Mouse (Mus musculus): ENCODE measurements around the gene Khdc4. TPM values are rescaled to one million over a fixed set of nuclear protein-coding genes. Genes with fewer than 3 reads are reported as not detected.

Gene Khdc4
- polyA plus RNA-seq (2017; shearing (Covaris generic)), result 10 to 100 TPM; 86.3 to 93.1 TPM

DNA sequence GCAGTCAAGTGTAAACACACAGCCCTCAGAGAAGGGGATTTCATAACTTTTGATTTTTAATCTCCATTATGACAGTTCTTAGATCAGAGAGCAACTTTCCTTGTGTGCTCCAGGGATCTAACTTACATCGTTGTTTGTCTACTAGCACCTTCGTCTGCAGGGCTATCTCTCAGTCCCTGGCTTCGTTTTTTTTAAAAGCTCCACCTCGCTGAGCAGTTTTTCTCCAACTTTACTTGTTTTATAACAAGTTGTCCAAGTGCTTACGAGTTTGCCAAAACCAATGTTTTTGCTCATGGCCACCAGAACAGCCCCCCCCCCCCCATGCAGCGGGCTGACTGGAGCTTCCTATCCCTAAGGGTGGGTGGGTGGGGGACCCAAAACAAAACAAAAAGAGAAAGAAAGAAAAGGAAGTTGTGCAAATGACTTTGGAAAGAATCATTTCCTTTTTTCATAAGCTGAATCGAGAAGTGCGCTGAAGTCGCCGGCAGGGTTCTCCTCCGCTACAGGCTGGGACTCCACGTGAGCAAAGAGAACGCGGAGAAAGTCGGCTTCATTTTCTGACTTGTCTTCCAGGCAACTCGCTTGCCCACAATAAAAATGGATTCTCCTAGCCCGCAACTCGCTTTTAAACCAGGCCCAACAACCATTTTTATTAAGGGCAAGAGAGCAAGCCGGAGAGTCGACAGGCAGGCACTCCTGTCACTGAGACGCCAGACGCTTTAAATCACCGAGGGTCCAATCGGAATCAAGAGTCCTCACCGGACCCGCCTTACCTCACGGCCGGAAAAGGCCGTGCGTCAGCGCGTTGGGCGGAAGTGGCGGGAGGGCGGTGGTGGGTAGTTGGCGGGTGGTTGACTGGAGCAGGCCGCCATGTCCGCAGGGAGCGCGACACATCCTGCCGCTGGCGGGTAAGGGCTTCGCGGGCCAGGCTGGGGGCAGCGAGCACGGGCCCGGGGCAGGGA, at the start of gene Khdc4:
Gene Khdc4 (plus strand): TSS at position 824 of the 962 bp plus-strand sequence.

DNA sequence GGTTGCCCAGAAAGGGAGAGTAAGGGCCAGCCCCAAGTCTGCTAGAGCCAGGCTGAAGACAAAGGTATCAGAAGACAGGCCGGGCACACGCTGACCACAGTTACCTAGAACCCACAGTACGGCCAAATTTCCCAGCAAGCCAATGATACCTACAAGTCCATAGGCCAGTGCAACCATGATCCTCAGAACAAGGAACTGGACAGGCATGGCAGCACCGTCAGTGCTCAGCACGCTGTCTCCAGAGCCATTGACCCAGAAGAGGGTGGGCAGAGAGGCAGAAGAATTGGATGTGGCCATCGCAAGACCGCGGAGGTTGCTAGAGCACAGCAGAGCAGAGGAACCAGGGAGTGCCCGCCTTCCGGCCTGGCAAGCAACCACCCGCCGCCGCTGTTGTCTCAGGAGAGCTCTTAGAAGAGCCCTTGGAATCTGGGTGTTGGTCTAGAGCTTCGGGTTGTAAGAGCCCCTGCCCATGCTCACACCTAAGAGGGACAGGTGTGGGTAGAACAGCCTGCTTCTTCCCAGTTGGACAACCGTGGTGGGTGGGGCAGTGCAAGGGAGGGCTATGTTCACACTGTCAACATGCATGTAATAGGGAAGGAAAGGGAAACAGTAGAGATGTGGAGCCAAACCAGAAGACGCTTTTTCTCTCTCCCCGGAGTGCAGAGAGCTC, 32.6 kb upstream of the Khdc4 start, which contains the start of gene Rxfp4:
Gene Rxfp4 (minus strand): TSS at position 297 of the 670 bp plus-strand sequence.

DNA sequence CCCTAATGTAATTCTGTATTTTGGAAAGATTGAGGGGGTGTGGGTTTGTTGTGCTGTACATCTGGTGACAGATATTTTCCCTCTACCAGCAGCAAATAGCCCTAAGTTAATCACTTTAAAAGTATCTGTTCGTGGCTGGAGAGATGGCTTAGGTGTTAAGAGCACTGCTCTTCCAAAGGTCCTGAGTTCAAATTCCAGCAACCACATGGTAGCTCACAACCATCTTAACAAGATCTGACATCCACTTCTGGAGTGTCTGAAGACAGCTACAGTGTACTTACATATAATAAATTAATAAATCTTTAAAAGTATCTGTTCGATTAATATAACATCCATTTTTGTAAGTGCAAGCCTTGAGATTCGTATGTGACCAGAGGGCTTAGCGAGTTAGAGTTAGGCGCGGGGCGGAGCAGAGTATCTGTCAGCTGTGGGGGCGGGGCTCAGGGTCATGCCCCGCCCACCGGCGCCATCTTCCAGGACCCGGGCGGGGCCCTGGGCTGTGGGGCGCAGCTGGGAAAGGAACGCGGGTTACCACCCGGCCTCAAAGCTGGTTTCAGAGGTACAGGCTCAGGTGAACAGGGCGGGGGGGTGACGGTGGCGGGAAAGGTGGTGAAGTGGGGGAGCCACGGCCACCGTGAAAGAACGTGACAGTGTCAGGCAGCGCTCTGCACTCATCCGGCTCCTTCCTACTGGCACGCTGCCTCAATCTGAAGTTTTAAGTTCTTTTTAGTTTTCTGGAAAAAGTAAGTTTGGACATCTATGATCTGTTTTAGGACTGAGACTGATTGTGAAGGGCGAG, 31.0 kb downstream of the Khdc4 start, which contains the start of gene Rit1:
Gene Rit1 (plus strand): TSS at position 440 of the 799 bp plus-strand sequence.

Other genes starting within 250 kb of the Khdc4 start
- gene Sema4a, start 224.6 kb upstream of the Khdc4 start, polyA plus RNA-seq (2017; shearing (Covaris generic)), result 100 to 1,000 TPM in 1 of 2 experiments, 10 to 100 TPM in 1; 42.2 to 122 TPM
- 10 to 100 TPM in 1 of 2 experiments, 1 to 10 TPM in 1; 7.7 to 30.9 TPM for gene Lmna, start 175.8 kb upstream of the Khdc4 start, polyA plus RNA-seq (2017; shearing (Covaris generic))
- gene Mex3a, start 153.4 kb upstream of the Khdc4 start, polyA plus RNA-seq (2017; shearing (Covaris generic)), result under 1 TPM; 0.21 to 0.33 TPM
- gene Rab25, start 137.5 kb upstream of the Khdc4 start, polyA plus RNA-seq (2017; shearing (Covaris generic)), result under 1 TPM in 1 of 2 experiments, not detected in 1; 0.66 TPM
- 100 to 1,000 TPM; 165 to 189 TPM for gene Lamtor2, start 132.7 kb upstream of the Khdc4 start, polyA plus RNA-seq (2017; shearing (Covaris generic))
- 10 to 100 TPM; 35.4 to 39.3 TPM for gene Ubqln4, start 132.0 kb upstream of the Khdc4 start, polyA plus RNA-seq (2017; shearing (Covaris generic))
- 100 to 1,000 TPM; 137 to 153 TPM for gene Ssr2, start 109.9 kb upstream of the Khdc4 start, polyA plus RNA-seq (2017; shearing (Covaris generic))
- 100 to 1,000 TPM; 132 to 145 TPM for gene Arhgef2, start 79.8 kb upstream of the Khdc4 start, polyA plus RNA-seq (2017; shearing (Covaris generic))
- gene Rxfp4, start 32.7 kb upstream of the Khdc4 start, polyA plus RNA-seq (2017; shearing (Covaris generic)), result not detected
- gene Rit1, start 31.0 kb downstream of the Khdc4 start, polyA plus RNA-seq (2017; shearing (Covaris generic)), result 10 to 100 TPM; 53.6 to 55.8 TPM
- 10 to 100 TPM; 51.5 to 92.1 TPM for gene Syt11, start 89.4 kb downstream of the Khdc4 start, polyA plus RNA-seq (2017; shearing (Covaris generic))
- 10 to 100 TPM; 13.7 to 30.0 TPM for gene Gon4l, start 149.4 kb downstream of the Khdc4 start, polyA plus RNA-seq (2017; shearing (Covaris generic))
- 10 to 100 TPM; 30.8 to 45.9 TPM for gene Msto1, start 228.2 kb downstream of the Khdc4 start, polyA plus RNA-seq (2017; shearing (Covaris generic))

Data from activated CD4-positive, CD25-positive, alpha-beta regulatory T cell (primary cell).